Mouse (Mus musculus): ENCODE measurements around the gene Gdf9.

GRCm38 (mm10) chr11:53423036-53423435 lies 7.8 kb upstream of the Gdf9 start, which contains the start of gene Leap2:
- no peak for TF ChIP-seq CTCF (IDR thresholded peaks at IDR 0.05; ENCODE audit: borderline replicate concordance, extremely low read depth, insufficient read depth, insufficient read length)
- no peak for TF ChIP-seq POLR2A (IDR thresholded peaks at IDR 0.05; ENCODE audit: borderline replicate concordance, extremely low read depth, insufficient read depth, insufficient read length, poor library complexity, severe bottlenecking)

Data from brain, embryonic 14.5 days (tissue).